Mouse (Mus musculus) heart, embryonic 16.5 days (tissue): ENCODE measurements around the gene Zdhhc19. TPM values are rescaled to one million over a fixed set of nuclear protein-coding genes. Genes with fewer than 3 reads are reported as not detected.

ENCODE experiments used
- ATAC-seq: fragments of 200-750 bp; cut with Nextera tagmentation; replicated peaks from 2 replicates; pipeline ENCODE4 v1.8.0; 2017; ENCODE audit warnings: moderate number of reproducible peaks; ENCODE audit not compliant: insufficient read depth, low FRiP score; ENCODE audit errors: extremely low read depth
- H3K27ac ChIP-seq: fragments of 300-500 bp; sonication (generic); 2 replicates; pipeline ENCODE4 v1.5.1; 2014; ENCODE audit warnings: mild to moderate bottlenecking, low read length, control low read depth, moderate library complexity
- H3K27me3 ChIP-seq: fragments of 300-500 bp; sonication (generic); 2 replicates; pipeline ENCODE4 v1.6.1; 2014; ENCODE audit warnings: low read length, mixed read lengths; ENCODE audit not compliant: control insufficient read depth, insufficient read depth
- H3K36me3 ChIP-seq: fragments of 300-500 bp; sonication (generic); 2 replicates; pipeline ENCODE4 v1.6.1; 2014; ENCODE audit not compliant: control insufficient read depth, insufficient read depth
- H3K4me1 ChIP-seq: fragments of 300-500 bp; sonication (generic); 2 replicates; pipeline ENCODE4 v1.6.1; 2014; ENCODE audit warnings: low read length, mixed read lengths; ENCODE audit not compliant: control insufficient read depth, insufficient read depth
- H3K4me2 ChIP-seq: fragments of 300-500 bp; sonication (generic); 2 replicates; pipeline ENCODE4 v1.6.1; 2014; ENCODE audit warnings: low read depth, mild to moderate bottlenecking, control low read depth, low read length
- H3K4me3 ChIP-seq: fragments of 300-500 bp; sonication (generic); 2 replicates; pipeline ENCODE4 v1.5.1; 2014; ENCODE audit warnings: mild to moderate bottlenecking, control low read depth, low read length
- H3K9ac ChIP-seq: fragments of 300-500 bp; sonication (generic); 2 replicates; pipeline ENCODE4 v1.6.1; 2014; ENCODE audit warnings: low read length, control low read depth
- H3K9me3 ChIP-seq: fragments of 300-500 bp; sonication (generic); replicated peaks from 2 replicates; pipeline ENCODE4 v1.6.1; 2016; ENCODE audit warnings: low read length; ENCODE audit not compliant: control insufficient read depth
- WGBS: fragments of 180-500 bp; shearing (Covaris S2); extraction: QIAGEN DNeasy Blood & Tissue Kit; methylation state at CpG from one replicate; pipeline ENCODE4 v1.1.7; 2014; 5-methylcytosine and 5-hydroxymethylcytosine counted together
- polyA plus RNA-seq: library from polyadenylated mRNA; unstranded; fragments of >200 nt; fragmentation: Nextera tagmentation; extraction: Ambion mirVana; gene quantifications from 2 replicates; pipeline ENCODE4 v1.2.1, GENCODE M21; 2015

Zdhhc19 gene
- polyA plus RNA-seq, 1 experiment from 2014 or later, result not detected

- WGBS, result 26% methylated on average over 5 of the region's 5 CpGs
- H3K36me3 ChIP-seq, result no peaks in the 10 kb centered on the region
- H3K27ac ChIP-seq, result peak overlapping the region; percentile 30
- peak; percentile 38; the same call in 1 of the 2 replicates for ATAC-seq
- H3K27me3 ChIP-seq, result no peaks in the 10 kb centered on the region
- H3K9ac ChIP-seq, result no peak overlapping the region
- H3K4me1 ChIP-seq, result peaks cover 18% of the 10 kb centered on the region
- H3K4me2 ChIP-seq, result no peak overlapping the region
- no peaks in the 10 kb centered on the region for H3K9me3 ChIP-seq
- H3K4me3 ChIP-seq, result no peak overlapping the region
Observed at GRCm38 (mm10) chr16:32535157-32535751, 39.2 kb downstream of the Zdhhc19 start.

GRCm38 (mm10) chr16:32537867-32538660 lies 42.0 kb downstream of the Zdhhc19 start:
- H3K9ac ChIP-seq, result no peak overlapping the region
- H3K4me2 ChIP-seq, result no peak overlapping the region
- no peaks in the 10 kb centered on the region for H3K27me3 ChIP-seq
- no peak overlapping the region for H3K27ac ChIP-seq
- WGBS, result 47% methylated on average over 5 of the region's 5 CpGs
- peaks cover 22% of the 10 kb centered on the region for H3K4me1 ChIP-seq
- ATAC-seq, result no peak
- H3K36me3 ChIP-seq, result no peaks in the 10 kb centered on the region
- H3K9me3 ChIP-seq, result no peaks in the 10 kb centered on the region
- H3K4me3 ChIP-seq, result no peak overlapping the region

- Histone ChIP-seq H3K4me1 (peaks cover 22% of the 10 kb centered on the region), H3K9ac (no peak overlapping the region), H3K36me3 (no peaks in the 10 kb centered on the region), H3K4me2 (no peak overlapping the region), H3K9me3 (no peaks in the 10 kb centered on the region), H3K27ac (no peak overlapping the region), H3K27me3 (no peaks in the 10 kb centered on the region), H3K4me3 (no peak overlapping the region)
- 33% methylated on average over 3 of the region's 3 CpGs for WGBS
- ATAC-seq, result no peak
Observed at GRCm38 (mm10) chr16:32538761-32539255, 42.7 kb downstream of the Zdhhc19 start.

GRCm38 (mm10) chr16:32541338-32542179 lies 45.5 kb downstream of the Zdhhc19 start:
- no peak for ATAC-seq
- no peaks in the 10 kb centered on the region for H3K36me3 ChIP-seq
- H3K27ac ChIP-seq, result no peak overlapping the region
- no peak overlapping the region for H3K9ac ChIP-seq
- no peak overlapping the region for H3K4me3 ChIP-seq
- peaks cover 11% of the 10 kb centered on the region for H3K4me1 ChIP-seq
- H3K27me3 ChIP-seq, result no peaks in the 10 kb centered on the region
- WGBS, result 71% methylated on average over 6 of the region's 6 CpGs
- H3K4me2 ChIP-seq, result no peak overlapping the region
- H3K9me3 ChIP-seq, result no peaks in the 10 kb centered on the region

GRCm38 (mm10) chr16:32543422-32543821 lies 47.4 kb downstream of the Zdhhc19 start:
- no peak overlapping the region for H3K4me2 ChIP-seq
- H3K4me1 ChIP-seq, result peaks cover 3% of the 10 kb centered on the region; the same call in 1 of the 2 replicates
- H3K9ac ChIP-seq, result no peak overlapping the region
- 79% methylated on average over 3 of the region's 3 CpGs for WGBS
- no peaks in the 10 kb centered on the region for H3K36me3 ChIP-seq
- ATAC-seq, result no peak
- H3K9me3 ChIP-seq, result no peaks in the 10 kb centered on the region
- H3K27me3 ChIP-seq, result no peaks in the 10 kb centered on the region
- no peak overlapping the region for H3K27ac ChIP-seq
- H3K4me3 ChIP-seq, result no peak overlapping the region

- H3K27ac ChIP-seq, result no peak overlapping the region
- no peak overlapping the region for H3K9ac ChIP-seq
- H3K4me2 ChIP-seq, result no peak overlapping the region
- peaks cover 6% of the 10 kb centered on the region; the same call in 1 of the 2 replicates for H3K4me1 ChIP-seq
- no peak for ATAC-seq
- no peak overlapping the region for H3K4me3 ChIP-seq
- H3K27me3 ChIP-seq, result no peaks in the 10 kb centered on the region
- H3K36me3 ChIP-seq, result no peaks in the 10 kb centered on the region
- no peaks in the 10 kb centered on the region for H3K9me3 ChIP-seq
- 50% methylated on average over 10 of the region's 10 CpGs for WGBS
Observed at GRCm38 (mm10) chr16:32547156-32548068, 51.3 kb downstream of the Zdhhc19 start.

- 74% methylated on average over 4 of the region's 4 CpGs for WGBS
- no peaks in the 10 kb centered on the region for H3K27me3 ChIP-seq
- H3K27ac ChIP-seq, result no peak overlapping the region
- H3K9ac ChIP-seq, result no peak overlapping the region
- no peaks in the 10 kb centered on the region for H3K36me3 ChIP-seq
- peaks cover 6% of the 10 kb centered on the region; the same call in 1 of the 2 replicates for H3K4me1 ChIP-seq
- no peak overlapping the region for H3K4me3 ChIP-seq
- H3K9me3 ChIP-seq, result no peaks in the 10 kb centered on the region
- no peak for ATAC-seq
- H3K4me2 ChIP-seq, result no peak overlapping the region
Observed at GRCm38 (mm10) chr16:32550084-32550483, 54.0 kb downstream of the Zdhhc19 start.

- Histone ChIP-seq H3K9ac (no peak overlapping the region), H3K4me2 (no peak overlapping the region), H3K4me3 (no peak overlapping the region), H3K4me1 (peaks cover 6% of the 10 kb centered on the region; the same call in 1 of the 2 replicates), H3K36me3 (no peaks in the 10 kb centered on the region), H3K9me3 (no peaks in the 10 kb centered on the region), H3K27ac (no peak overlapping the region), H3K27me3 (no peaks in the 10 kb centered on the region)
- WGBS, result 81% methylated on average over 5 of the region's 5 CpGs
- no peak for ATAC-seq
Observed at GRCm38 (mm10) chr16:32550487-32550886, 54.4 kb downstream of the Zdhhc19 start.
